Mouse (Mus musculus) heart, embryonic 13.5 days (tissue): Measurements from ENCODE around the gene E130208F15Rik. TPM values are rescaled to one million over a fixed set of nuclear protein-coding genes. Genes with fewer than 3 reads are reported as not detected.

Experiments
- ATAC-seq: fragments of 200-750 bp; cut with Nextera tagmentation; 2 replicates; pipeline ENCODE4 v1.8.0; 2017; ENCODE audit warnings: moderate TSS enrichment; ENCODE audit not compliant: insufficient number of reproducible peaks, low FRiP score, low TSS enrichment; ENCODE audit errors: extremely low read depth
- H3K27ac ChIP-seq: fragments of 300-500 bp; sonication (generic); replicated peaks from 2 replicates; pipeline ENCODE4 v1.5.1; 2015; ENCODE audit warnings: moderate library complexity, mild to moderate bottlenecking, inconsistent platforms
- H3K27me3 ChIP-seq: fragments of 300-500 bp; sonication (generic); replicated peaks from 2 replicates; pipeline ENCODE4 v1.6.1; 2015; ENCODE audit warnings: mild to moderate bottlenecking, inconsistent platforms
- H3K36me3 ChIP-seq: fragments of 300-500 bp; sonication (generic); 2 replicates; pipeline ENCODE4 v1.6.1; 2015; ENCODE audit warnings: mild to moderate bottlenecking, inconsistent platforms
- H3K4me1 ChIP-seq: fragments of 300-500 bp; sonication (generic); 2 replicates; pipeline ENCODE4 v1.6.1; 2015; ENCODE audit warnings: inconsistent platforms
- H3K4me2 ChIP-seq: fragments of 300-500 bp; sonication (generic); 2 replicates; pipeline ENCODE4 v1.6.1; 2015; ENCODE audit warnings: inconsistent platforms, mild to moderate bottlenecking, moderate library complexity
- H3K4me3 ChIP-seq: fragments of 300-500 bp; sonication (generic); 2 replicates; pipeline ENCODE4 v1.5.1; 2015; ENCODE audit warnings: moderate library complexity, mild to moderate bottlenecking, inconsistent platforms
- H3K9ac ChIP-seq: fragments of 300-500 bp; sonication (generic); 2 replicates; pipeline ENCODE4 v1.6.1; 2015; ENCODE audit warnings: inconsistent platforms, mild to moderate bottlenecking, moderate library complexity
- H3K9me3 ChIP-seq: fragments of 300-500 bp; sonication (generic); 2 replicates; pipeline ENCODE4 v1.6.1; 2016; ENCODE audit warnings: inconsistent platforms
- WGBS: fragments of 180-500 bp; shearing (Covaris S2); methylation state at CpG from one replicate; pipeline ENCODE4 v1.1.7; 2015; ENCODE audit warnings: mixed read lengths; 5-methylcytosine and 5-hydroxymethylcytosine counted together
- polyA plus RNA-seq: library from polyadenylated mRNA; unstranded; fragments of >200 nt; fragmentation: Nextera tagmentation; extraction: Ambion mirVana; gene quantifications from 2 replicates; pipeline ENCODE4 v1.2.1, GENCODE M21; 2015

The E130208F15Rik gene
- polyA plus RNA-seq, 1 experiment from 2014 or later, result 2.5 TPM

GRCm38 (mm10) chr7:30308076-30309005 lies 13.2 kb upstream of the E130208F15Rik start, which contains the start of gene Alkbh6:
TSS of gene Alkbh6 (plus strand) at chr7:30308717.
- H3K27me3 ChIP-seq, result no peaks in the 10 kb centered on the region
- 4% methylated on average over 27 of the region's 27 CpGs for WGBS
- H3K36me3 ChIP-seq, result peaks cover 45% of the 10 kb centered on the region
- H3K9me3 ChIP-seq, result no peaks in the 10 kb centered on the region
- peak within 1 kb of the TSS; percentile 90 for H3K9ac ChIP-seq
- H3K4me1 ChIP-seq, result peaks cover 18% of the 10 kb centered on the region
- ATAC-seq, result peak; percentile 99
- peak within 1 kb of the TSS; percentile 82 for H3K27ac ChIP-seq
- peak within 1 kb of the TSS; percentile 98 for H3K4me2 ChIP-seq
- peak within 1 kb of the TSS; percentile 85 for H3K4me3 ChIP-seq

GRCm38 (mm10) chr7:30309395-30310129 lies 12.0 kb upstream of the E130208F15Rik start:
- WGBS, result 53% methylated on average over 15 of the region's 15 CpGs

GRCm38 (mm10) chr7:30310136-30310535 lies 11.4 kb upstream of the E130208F15Rik start:
- Histone ChIP-seq H3K9me3 (no peaks in the 10 kb centered on the region), H3K9ac (no peak overlapping the region), H3K4me1 (peaks cover 29% of the 10 kb centered on the region), H3K27me3 (no peaks in the 10 kb centered on the region), H3K36me3 (peaks cover 38% of the 10 kb centered on the region), H3K4me3 (no peak overlapping the region), H3K4me2 (no peak overlapping the region), H3K27ac (no peak overlapping the region)
- ATAC-seq, result no peak
- WGBS, result 83% methylated on average over 12 of the region's 12 CpGs

More at GRCm38 (mm10) chr7:30309395-30310129, 12.0 kb upstream of the E130208F15Rik start:
- Histone ChIP-seq H3K36me3 (peaks cover 38% of the 10 kb centered on the region), H3K4me3 (peak overlapping the region; percentile 85), H3K4me1 (peaks cover 23% of the 10 kb centered on the region), H3K9ac (peak overlapping the region; percentile 90), H3K4me2 (peak overlapping the region; percentile 98), H3K27me3 (no peaks in the 10 kb centered on the region), H3K27ac (no peak overlapping the region), H3K9me3 (no peaks in the 10 kb centered on the region)
- no peak for ATAC-seq

- H3K36me3 ChIP-seq, result peaks cover 27% of the 10 kb centered on the region
These were observed 7.7 kb upstream of the E130208F15Rik start for GRCm38 (mm10) chr7:30313666-30314320.

GRCm38 (mm10) chr7:30314721-30315155 lies 6.8 kb upstream of the E130208F15Rik start, which contains the start of gene Syne4:
TSS of gene Syne4 (plus strand) at chr7:30314807.
- H3K27ac ChIP-seq, result no peak within 1 kb of the TSS
- under 1% methylated on average over 9 of the region's 9 CpGs for WGBS
- H3K9ac ChIP-seq, result peak within 1 kb of the TSS; percentile 78
- H3K4me2 ChIP-seq, result peak within 1 kb of the TSS; percentile 68
- H3K27me3 ChIP-seq, result no peaks in the 10 kb centered on the region
- peaks cover 17% of the 10 kb centered on the region for H3K4me1 ChIP-seq
- ATAC-seq, result no peak; the same call in 1 of the 2 replicates
- H3K4me3 ChIP-seq, result peak within 1 kb of the TSS; percentile 50
- H3K9me3 ChIP-seq, result no peaks in the 10 kb centered on the region
- H3K36me3 ChIP-seq, result peaks cover 27% of the 10 kb centered on the region

More at GRCm38 (mm10) chr7:30313666-30314320, 7.7 kb upstream of the E130208F15Rik start:
- Histone ChIP-seq H3K27ac (no peak overlapping the region), H3K4me2 (0 out of 2 replicates have a peak overlapping the region, but pooled peaks have one; percentile 16), H3K9ac (0 out of 2 replicates have a peak overlapping the region, but pooled peaks have one; percentile 14), H3K4me1 (peaks cover 24% of the 10 kb centered on the region), H3K4me3 (no peak overlapping the region), H3K9me3 (no peaks in the 10 kb centered on the region), H3K27me3 (no peaks in the 10 kb centered on the region)
- WGBS, result 32% methylated on average over 27 of the region's 27 CpGs
- no peak for ATAC-seq

- Histone ChIP-seq H3K4me2 (peak overlapping the region; percentile 68), H3K27me3 (no peaks in the 10 kb centered on the region), H3K36me3 (peaks cover 22% of the 10 kb centered on the region), H3K4me1 (peaks cover 15% of the 10 kb centered on the region), H3K9ac (no peak overlapping the region), H3K9me3 (no peaks in the 10 kb centered on the region), H3K4me3 (peak overlapping the region; percentile 50), H3K27ac (no peak overlapping the region)
- no peak for ATAC-seq
- 70% methylated on average over 13 of the region's 13 CpGs for WGBS
These were observed 5.7 kb upstream of the E130208F15Rik start for GRCm38 (mm10) chr7:30315559-30316529.

GRCm38 (mm10) chr7:30318142-30318541 lies 3.4 kb upstream of the E130208F15Rik start:
- no peaks in the 10 kb centered on the region for H3K27me3 ChIP-seq
- H3K4me1 ChIP-seq, result peaks cover 29% of the 10 kb centered on the region
- WGBS, result 87% methylated on average over 3 of the region's 3 CpGs
- ATAC-seq, result no peak
- H3K9ac ChIP-seq, result no peak overlapping the region
- H3K9me3 ChIP-seq, result no peaks in the 10 kb centered on the region
- H3K4me3 ChIP-seq, result no peak overlapping the region
- H3K4me2 ChIP-seq, result no peak overlapping the region
- peaks cover 4% of the 10 kb centered on the region; the same call in 1 of the 2 replicates for H3K36me3 ChIP-seq
- no peak overlapping the region for H3K27ac ChIP-seq

- Histone ChIP-seq H3K36me3 (peaks cover 4% of the 10 kb centered on the region; the same call in 1 of the 2 replicates), H3K9me3 (0 out of 2 replicates have a peak, but pooled peaks cover 4% of the 10 kb centered on the region), H3K27me3 (no peaks in the 10 kb centered on the region), H3K27ac (no peak overlapping the region), H3K9ac (peak overlapping the region; percentile 93), H3K4me2 (peak overlapping the region; percentile 92), H3K4me3 (peak overlapping the region; percentile 82), H3K4me1 (peaks cover 21% of the 10 kb centered on the region)
- no peak for ATAC-seq
- WGBS, result 78% methylated on average over 2 of the region's 2 CpGs
These were observed 594 bp upstream of the E130208F15Rik start for GRCm38 (mm10) chr7:30320946-30321345.

- H3K4me2 ChIP-seq, result peak overlapping the region; percentile 92
- H3K27ac ChIP-seq, result peak overlapping the region; percentile 93
- H3K4me3 ChIP-seq, result peak overlapping the region; percentile 82
- H3K27me3 ChIP-seq, result no peaks in the 10 kb centered on the region
- H3K9ac ChIP-seq, result peak overlapping the region; percentile 93
- no peaks in the 10 kb centered on the region for H3K36me3 ChIP-seq
- H3K9me3 ChIP-seq, result 0 out of 2 replicates have a peak, but pooled peaks cover 4% of the 10 kb centered on the region
- ATAC-seq, result peak; percentile 94
- peaks cover 26% of the 10 kb centered on the region for H3K4me1 ChIP-seq
- WGBS, result under 1% methylated on average over 20 of the region's 20 CpGs
These were observed 736 bp downstream of the E130208F15Rik start for GRCm38 (mm10) chr7:30322285-30322667.

GRCm38 (mm10) chr7:30322865-30323264 lies 1.3 kb downstream of the E130208F15Rik start:
- Histone ChIP-seq H3K4me1 (peaks cover 28% of the 10 kb centered on the region), H3K27me3 (no peaks in the 10 kb centered on the region), H3K4me3 (peak overlapping the region; percentile 82), H3K4me2 (peak overlapping the region; percentile 92), H3K36me3 (no peaks in the 10 kb centered on the region), H3K27ac (peak overlapping the region; percentile 93), H3K9ac (peak overlapping the region; percentile 80), H3K9me3 (0 out of 2 replicates have a peak, but pooled peaks cover 4% of the 10 kb centered on the region)
- 33% methylated on average over 6 of the region's 6 CpGs for WGBS
- ATAC-seq, result no peak
